Mouse (Mus musculus): ENCODE results near the gene Pmf1.
"Not testable (repeated sequence)": the region's sequence is repeated elsewhere in the genome, so short reads cannot be mapped to it uniquely, and the experiment has no call there.

Pmf1 gene

DNA sequence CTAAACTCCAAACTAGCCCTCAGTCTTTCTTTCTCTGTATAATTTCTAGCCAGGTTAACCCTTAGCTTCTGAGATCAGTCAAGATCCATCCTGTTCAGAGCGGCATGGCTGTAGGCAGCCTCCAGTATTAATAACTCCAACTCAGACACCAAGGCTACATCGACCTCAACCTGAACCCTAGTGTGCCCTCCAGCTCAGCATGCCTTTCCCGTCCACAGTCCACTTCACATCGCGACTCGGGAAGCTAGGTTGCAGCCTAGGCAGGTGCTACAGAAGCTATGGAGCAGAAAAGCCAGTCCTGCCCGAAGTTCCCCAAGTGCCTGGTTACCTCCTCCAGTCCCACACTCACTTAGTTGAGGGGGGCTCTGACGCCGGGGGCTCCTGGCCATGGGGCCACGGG lies 27.3 kb upstream of the Pmf1 start:
- DNase-seq = no peak

DNA sequence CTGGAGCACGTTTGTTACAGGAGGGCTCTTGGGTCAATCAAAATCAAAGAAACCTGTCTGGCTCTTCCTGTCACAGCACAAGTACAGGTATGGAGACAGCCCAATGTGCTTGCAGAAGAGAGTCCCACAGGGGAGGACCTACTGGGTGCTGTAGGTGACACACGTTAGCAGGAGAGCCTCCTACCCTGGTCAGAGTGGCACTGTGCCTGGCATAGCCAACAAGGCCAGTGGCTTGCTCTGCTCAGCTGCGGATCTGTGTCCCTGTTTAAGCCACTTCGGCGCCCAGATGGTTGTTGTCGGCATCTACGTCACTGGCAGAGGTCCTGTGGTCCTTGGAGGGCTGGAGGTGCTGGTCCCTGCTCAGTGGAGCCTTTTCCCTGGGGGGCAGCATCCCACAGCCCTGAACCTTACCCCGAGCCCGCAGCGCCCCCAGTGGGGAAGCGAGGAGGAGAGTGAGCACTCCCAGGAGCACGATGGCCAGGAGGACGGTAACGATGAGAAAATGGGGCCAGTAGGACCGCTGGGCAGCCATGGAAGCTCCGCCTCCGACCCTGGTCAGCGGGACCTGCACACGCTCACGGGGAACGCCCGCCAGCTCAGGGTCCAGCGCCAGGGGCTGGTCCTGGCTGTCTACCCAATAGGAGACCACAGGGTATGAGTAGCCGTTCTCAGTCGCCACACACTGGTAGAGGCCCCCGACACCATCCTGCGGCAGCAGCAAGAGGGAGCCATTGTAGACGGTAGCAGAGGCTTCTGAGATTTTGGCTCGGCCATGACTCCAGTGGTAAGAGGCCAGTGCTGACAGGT lies 26.5 kb upstream of the Pmf1 start:
- DNase-seq = peak in 1 of 2 experiments; percentile 47

- DNase-seq = no peak
These were observed 25.4 kb upstream of the Pmf1 start for GRCm38 (mm10) chr3:88435515-88435914.

- DNase-seq = not testable (repeated sequence)
These were observed 18.5 kb upstream of the Pmf1 start for GRCm38 (mm10) chr3:88428639-88429038.

GRCm38 (mm10) chr3:88427342-88427905 lies 17.3 kb upstream of the Pmf1 start:
- no peak for DNase-seq

- DNase-seq = no peak
These were observed 15.7 kb upstream of the Pmf1 start for GRCm38 (mm10) chr3:88425708-88426420.

- no peak for DNase-seq
These were observed 15.2 kb upstream of the Pmf1 start for GRCm38 (mm10) chr3:88425330-88425689.

GRCm38 (mm10) chr3:88424605-88425329 lies 14.6 kb upstream of the Pmf1 start, which contains the start of gene Slc25a44:
Gene Slc25a44, minus strand, starts transcription at chr3:88425139.
- peak; percentile 77 to 90 for DNase-seq

- DNase-seq = no peak
These were observed 12.0 kb upstream of the Pmf1 start for GRCm38 (mm10) chr3:88422020-88422720.

GRCm38 (mm10) chr3:88420771-88421170 lies 10.6 kb upstream of the Pmf1 start:
- DNase-seq = no peak

GRCm38 (mm10) chr3:88418016-88418415 lies 7.9 kb upstream of the Pmf1 start:
- no peak for DNase-seq

GRCm38 (mm10) chr3:88415668-88416067 lies 5.5 kb upstream of the Pmf1 start:
- DNase-seq = no peak

DNA sequence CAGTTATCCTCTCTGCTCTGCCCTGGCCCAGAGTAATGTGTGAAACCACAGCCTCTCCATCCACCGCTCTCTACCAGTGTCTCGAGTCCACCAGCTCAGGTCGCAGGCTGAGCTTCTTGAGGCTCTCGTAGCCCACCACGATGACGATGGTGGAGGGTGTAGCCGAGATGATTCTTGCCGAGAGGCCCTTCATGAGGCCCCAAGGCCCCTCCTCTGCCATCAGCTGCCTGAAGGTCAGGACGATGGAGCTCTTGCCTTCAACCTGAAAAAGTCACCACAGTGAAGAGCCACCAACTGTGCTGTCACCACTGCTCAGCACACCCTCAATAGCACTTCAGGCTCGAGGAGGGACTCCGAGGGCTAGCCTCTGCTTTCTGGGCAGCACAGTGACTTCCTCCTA lies 2.5 kb upstream of the Pmf1 start:
- no peak for DNase-seq

DNA sequence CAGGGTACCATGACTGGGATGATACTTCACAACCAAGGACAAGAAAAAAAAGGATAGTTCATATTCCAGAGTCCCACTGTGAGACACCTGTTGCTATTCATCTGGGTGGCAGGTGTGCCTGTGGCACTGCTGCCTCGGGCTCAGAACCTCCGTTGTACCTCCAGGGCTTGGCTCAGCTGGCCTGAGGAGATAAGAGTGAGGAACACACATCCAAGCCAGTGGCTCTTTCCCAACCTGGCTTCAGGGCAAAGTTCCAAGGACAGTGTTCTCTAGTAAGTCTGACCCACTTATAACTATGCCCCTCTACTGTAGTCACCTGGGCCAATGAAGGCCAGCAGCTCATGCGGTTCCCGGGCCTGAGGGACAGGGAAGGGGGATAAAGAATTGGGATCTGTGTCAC lies 1.6 kb upstream of the Pmf1 start:
- DNase-seq = no peak

DNA sequence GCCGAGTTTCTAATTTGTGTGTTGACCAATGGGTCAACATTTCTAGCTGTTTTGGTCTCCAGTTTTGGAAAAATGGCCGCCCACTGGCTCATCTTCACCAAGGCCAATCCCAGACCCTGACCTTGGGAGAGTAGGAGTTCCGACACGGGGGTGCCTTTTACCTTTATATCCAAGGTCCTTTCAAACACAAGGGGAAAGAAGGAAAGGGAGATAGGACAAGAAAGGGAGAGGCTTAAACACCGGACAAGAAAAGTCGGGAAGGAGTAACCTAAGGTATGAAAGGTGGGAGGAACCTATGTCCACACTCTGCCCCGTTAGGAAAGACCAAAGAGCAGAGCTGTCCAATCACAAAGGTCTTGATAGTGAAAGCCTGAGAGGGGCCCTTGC lies 507 bp upstream of the Pmf1 start:
- no peak for DNase-seq

DNA sequence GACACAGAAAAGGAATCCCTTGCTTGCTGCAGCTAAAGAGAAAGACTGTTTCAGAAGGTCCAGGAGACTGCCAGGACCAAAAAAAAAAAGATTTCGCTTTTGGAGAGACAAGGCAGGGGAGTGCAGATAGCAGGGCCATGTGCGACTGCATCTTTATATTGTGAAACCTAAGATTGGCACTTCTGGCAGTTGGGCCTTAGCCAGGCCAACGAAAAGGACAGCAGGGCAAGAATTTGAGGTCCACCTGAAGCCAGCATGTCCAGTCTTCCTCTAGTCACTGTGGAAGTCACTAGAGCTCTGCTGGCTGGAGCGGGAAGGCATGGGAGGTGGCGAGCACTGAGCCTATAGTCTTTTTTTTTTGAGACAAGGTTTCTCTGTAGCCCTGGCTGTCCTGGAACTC lies 1.2 kb downstream of the Pmf1 start:
- no peak for DNase-seq

GRCm38 (mm10) chr3:88407529-88407928 lies 2.6 kb downstream of the Pmf1 start:
- DNase-seq = no peak

GRCm38 (mm10) chr3:88407090-88407489 lies 3.0 kb downstream of the Pmf1 start:
- DNase-seq = peak in 1 of 2 experiments; percentile 45

- DNase-seq = no peak
These were observed 6.5 kb downstream of the Pmf1 start for GRCm38 (mm10) chr3:88403522-88404230.

DNA sequence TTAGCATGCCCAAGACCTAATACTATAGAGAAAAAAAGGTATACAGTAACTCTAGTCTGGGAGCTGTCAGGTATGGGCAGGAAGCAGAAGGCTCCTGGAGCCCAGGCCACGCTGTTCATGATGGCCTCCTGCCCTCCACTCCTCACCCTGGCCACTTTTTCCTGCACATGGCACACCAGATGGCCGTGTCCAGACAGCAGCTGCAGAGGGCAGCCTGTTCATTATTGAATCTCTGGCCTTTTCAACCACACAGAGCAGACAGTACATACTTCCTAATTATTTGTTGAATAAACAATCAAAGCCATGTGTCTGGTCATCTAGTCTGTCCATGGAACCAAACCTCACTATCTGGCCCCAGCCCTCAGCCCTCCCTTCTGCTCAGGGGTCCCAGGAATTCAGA lies 11.5 kb downstream of the Pmf1 start:
- DNase-seq = no peak

DNA sequence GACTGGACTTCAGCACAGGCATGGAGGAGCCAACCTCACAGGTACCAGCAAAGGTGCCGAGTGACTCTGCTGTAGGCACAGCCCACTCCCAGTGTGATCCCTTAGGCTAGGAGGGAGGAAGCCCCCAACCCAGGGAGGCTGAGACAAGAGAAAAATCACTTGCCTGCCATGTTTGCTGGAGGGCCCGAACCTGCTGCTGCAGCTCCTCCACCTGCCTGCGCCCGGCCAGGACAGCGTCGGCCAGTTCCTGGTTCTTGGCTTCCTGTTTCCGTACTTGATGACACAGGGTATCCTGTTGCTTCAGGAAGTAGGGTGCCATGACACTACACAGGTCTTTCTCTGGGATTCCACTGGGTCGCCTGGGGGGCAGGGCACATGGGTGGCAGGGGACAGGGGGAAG lies 14.4 kb downstream of the Pmf1 start:
- peak; percentile 15 to 19 for DNase-seq

DNA sequence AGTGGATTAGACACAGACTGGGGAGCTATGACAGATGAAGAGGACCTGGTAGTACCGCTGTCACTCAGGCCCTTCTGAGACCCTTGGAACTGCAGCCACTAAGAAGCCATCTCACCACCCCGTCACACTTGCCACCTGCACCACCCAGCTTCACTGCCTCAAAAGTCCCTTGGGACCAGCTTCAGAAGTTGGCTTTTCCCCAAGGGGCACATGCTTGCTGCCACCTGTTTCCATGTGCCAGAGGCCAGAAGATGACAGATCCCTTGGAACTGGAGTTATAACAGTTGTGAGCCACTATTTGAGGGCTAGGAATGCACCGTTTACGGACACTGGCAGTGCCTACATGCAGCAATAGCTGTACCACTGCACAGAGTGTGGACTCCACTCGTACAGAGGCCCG lies 14.8 kb downstream of the Pmf1 start:
- DNase-seq = peak; percentile 37 to 49
